Comparison of ENCODE assay signal across 15 mouse cellular contexts in the genomic region with DNA sequence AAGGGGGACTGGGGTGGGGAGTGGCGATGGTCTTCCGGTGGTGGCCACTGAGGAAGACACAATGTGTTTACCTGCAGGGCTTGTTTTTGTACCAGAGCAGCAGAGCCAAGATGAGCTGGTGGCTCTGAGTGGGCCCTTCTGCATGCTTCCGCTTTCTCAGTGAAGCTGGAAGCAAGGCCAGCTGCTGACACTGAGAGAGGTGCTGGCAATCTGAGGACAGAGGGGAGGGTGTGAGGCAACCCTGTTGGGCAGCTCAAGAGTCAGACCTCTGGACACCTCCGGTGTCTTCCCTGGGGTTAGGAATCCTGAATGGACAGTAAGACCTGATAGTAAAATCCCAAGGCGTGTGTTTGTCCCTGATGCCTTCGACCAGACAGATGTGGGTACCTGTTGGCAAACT. TPM values are rescaled to one million over a fixed set of nuclear protein-coding genes. Genes with fewer than 3 reads are reported as not detected.
DNase-seq lines count a peak whose midpoint lies in the region; ATAC-seq and TF ChIP-seq lines count a peak whose summit lies in the region.
"Had no signal": no experiment of that assay in that cellular context is flagged by ENCODE, and none has a peak within 500 bp of the region (broad histone marks: within the 10 kb centered on the region; RNA-seq: fewer than 3 reads in every experiment).

No protein-coding gene starts in this region.

- H3K4me1 ChIP-seq in heart, embryonic 13.5 days: peaks cover 85% of the 10 kb centered on the region
- peaks cover 9% of the 10 kb centered on the region for H3K4me1 ChIP-seq in lung, embryonic 14.5 days (ENCODE audit: insufficient read depth)
- H3K4me1 ChIP-seq: forebrain, embryonic 12.5 days; intestine, embryonic 15.5 days had no signal

- ATAC-seq in heart, embryonic 13.5 days (ENCODE audit: extremely low read depth, insufficient number of reproducible peaks, low FRiP score, low TSS enrichment): no peak
- ATAC-seq in lung, embryonic 14.5 days (ENCODE audit: insufficient read depth): no peak
- ATAC-seq: forebrain, embryonic 16.5 days; intestine, embryonic 15.5 days had no signal

- H3K27me3 ChIP-seq in heart, embryonic 13.5 days (replicated peaks): no peaks in the 10 kb centered on the region
- no peaks in the 10 kb centered on the region for H3K27me3 ChIP-seq in lung, embryonic 14.5 days (ENCODE audit: insufficient read depth, low read length)
- H3K27me3 ChIP-seq: embryonic facial prominence, embryonic 13.5 days; forebrain, embryonic 12.5 days; intestine, embryonic 15.5 days had no signal

- peaks cover 8% of the 10 kb centered on the region for H3K36me3 ChIP-seq in heart, embryonic 13.5 days
- no peaks in the 10 kb centered on the region for H3K36me3 ChIP-seq in lung, embryonic 14.5 days (ENCODE audit: insufficient read depth)
- H3K36me3 ChIP-seq: embryonic facial prominence, embryonic 13.5 days; forebrain, embryonic 12.5 days; hindbrain, embryonic 10.5 days; intestine, embryonic 15.5 days had no signal

- peak; percentile 23 for DNase-seq in adrenal gland, postnatal 25 days
- DNase-seq in adrenal gland, postnatal 4 days (ENCODE audit: low spot score in 2 of 2): no peak
- DNase-seq in heart, adult 18-20 months: no peak
- no peak for DNase-seq in lung, embryonic 14.5 days
- no peak for DNase-seq in lung, postnatal 36 days
- DNase-seq: cerebellum, adult 18-20 months; gastrocnemius, postnatal 10 days; kidney, adult 18-20 months had no signal

- H3K27ac ChIP-seq in heart, embryonic 13.5 days (replicated peaks): peak overlapping the region; percentile 56
- peak overlapping the region; percentile 80 for H3K27ac ChIP-seq in lung, embryonic 14.5 days (ENCODE audit: low read depth)
- H3K27ac ChIP-seq: embryonic facial prominence, embryonic 13.5 days; forebrain, embryonic 12.5 days; hindbrain, embryonic 10.5 days; hindbrain, embryonic 14.5 days; intestine, embryonic 15.5 days had no signal

- 69% methylated on average over 6 of the region's 6 CpGs for WGBS in heart, embryonic 13.5 days
- WGBS in lung, embryonic 14.5 days: 89% methylated on average over 6 of the region's 6 CpGs

- no peak for TF ChIP-seq CTCF in lung, embryonic 14.5 days (IDR thresholded peaks at IDR 0.05; ENCODE audit: low read depth)

- H3K4me3 ChIP-seq in heart, embryonic 13.5 days: no peak overlapping the region
- no peak overlapping the region for H3K4me3 ChIP-seq in lung, embryonic 14.5 days (ENCODE audit: low read depth, low read length)
- H3K4me3 ChIP-seq: embryonic facial prominence, embryonic 13.5 days; forebrain, embryonic 12.5 days; hindbrain, embryonic 10.5 days; intestine, embryonic 15.5 days had no signal

- H3K9ac ChIP-seq in heart, embryonic 13.5 days: peak overlapping the region; percentile 54
- no peak overlapping the region for H3K9ac ChIP-seq in lung, embryonic 14.5 days
- H3K9ac ChIP-seq: embryonic facial prominence, embryonic 13.5 days; forebrain, embryonic 12.5 days; hindbrain, embryonic 14.5 days; intestine, embryonic 15.5 days had no signal

- no peaks in the 10 kb centered on the region for H3K9me3 ChIP-seq in heart, embryonic 13.5 days
- no peaks in the 10 kb centered on the region for H3K9me3 ChIP-seq in lung, embryonic 14.5 days (ENCODE audit: low read depth, low read length)
- H3K9me3 ChIP-seq: forebrain, embryonic 12.5 days; hindbrain, embryonic 10.5 days; intestine, embryonic 15.5 days had no signal

- no peak overlapping the region for H3K4me2 ChIP-seq in heart, embryonic 13.5 days
- H3K4me2 ChIP-seq in lung, embryonic 14.5 days: no peak overlapping the region
- H3K4me2 ChIP-seq: embryonic facial prominence, embryonic 13.5 days; forebrain, embryonic 12.5 days; hindbrain, embryonic 14.5 days; intestine, embryonic 15.5 days had no signal

RNA-seq across cellular contexts. Expression of a gene that starts 32.0 kb away (rescaled TPM):
- total RNA-seq in adrenal gland, postnatal 25 days (2021): 67.2 and 126 TPM in 2 replicates
- 10 to 100 TPM; 56.9 to 65.9 TPM for total RNA-seq in adrenal gland, postnatal 4 days (2021)
- polyA plus RNA-seq in heart, embryonic 13.5 days (2015; fragmentation: Nextera tagmentation; extraction: Ambion mirVana): 49.3 and 52.6 TPM in 2 replicates
- total RNA-seq in heart, adult 18-20 months (2021): 10 to 100 TPM; 35.7 to 40.6 TPM
- polyA plus RNA-seq in lung, embryonic 14.5 days (2014; fragmentation: Nextera tagmentation; extraction: Ambion mirVana): 56.2 and 57.2 TPM in 2 replicates
